ENCODE assay signal across 17 mouse cellular contexts in genomic region chr11:89229726-89230125, GRCm38 (mm10).
DNase-seq lines count a peak whose midpoint lies in the region; ATAC-seq and TF ChIP-seq lines count a peak whose summit lies in the region.
"Had no signal": no experiment of that assay in that cellular context is flagged by ENCODE, and none has a peak within 500 bp of the region (broad histone marks: within the 10 kb centered on the region; RNA-seq: fewer than 3 reads in every experiment).

No protein-coding gene starts in this region.

- no peak for ATAC-seq in heart, embryonic 11.5 days (replicated peaks; ENCODE audit: insufficient number of reproducible peaks, low FRiP score, low TSS enrichment)
- peak; percentile 53; the same call in 1 of the 2 replicates for ATAC-seq in stomach, embryonic 14.5 days (ENCODE audit: insufficient number of reproducible peaks, insufficient read depth, low FRiP score, low read depth)
- no peak for ATAC-seq in stomach, postnatal 0 days (ENCODE audit: low FRiP score, low TSS enrichment)

- H3K9ac ChIP-seq in heart, embryonic 11.5 days (ENCODE audit: low read depth, low read length) = no peak overlapping the region
- H3K9ac ChIP-seq in stomach, embryonic 14.5 days (replicated peaks; ENCODE audit: low read depth, low read length) = no peak overlapping the region
- H3K9ac ChIP-seq in stomach, postnatal 0 days (ENCODE audit: low read length) = no peak overlapping the region
- H3K9ac ChIP-seq: embryonic facial prominence, embryonic 15.5 days; hindbrain, embryonic 13.5 days; kidney, embryonic 15.5 days; liver, embryonic 15.5 days; neural tube, embryonic 13.5 days had no signal

- no peak overlapping the region for H3K4me2 ChIP-seq in heart, embryonic 11.5 days
- H3K4me2 ChIP-seq in stomach, embryonic 14.5 days (replicated peaks; ENCODE audit: low read depth, low read length) = no peak overlapping the region
- no peak overlapping the region for H3K4me2 ChIP-seq in stomach, postnatal 0 days (replicated peaks; ENCODE audit: low read depth)
- H3K4me2 ChIP-seq: embryonic facial prominence, embryonic 15.5 days; hindbrain, embryonic 13.5 days; kidney, embryonic 15.5 days; liver, embryonic 15.5 days; neural tube, embryonic 13.5 days had no signal

- TF ChIP-seq EP300 in stomach, postnatal 0 days (optimal IDR thresholded peaks at IDR 0.05) = no peak

- no peaks in the 10 kb centered on the region; the same call in 1 of the 2 replicates for H3K27me3 ChIP-seq in heart, embryonic 10.5 days (ENCODE audit: insufficient read depth, poor library complexity, severe bottlenecking)
- H3K27me3 ChIP-seq in heart, embryonic 11.5 days (ENCODE audit: control insufficient read depth, insufficient read depth, low read length) = no peaks in the 10 kb centered on the region
- no peaks in the 10 kb centered on the region for H3K27me3 ChIP-seq in stomach, embryonic 14.5 days (ENCODE audit: control insufficient read depth, insufficient read depth, low read length)
- no peaks in the 10 kb centered on the region for H3K27me3 ChIP-seq in stomach, postnatal 0 days (ENCODE audit: control insufficient read depth, insufficient read depth, low read length)
- H3K27me3 ChIP-seq: CH12.LX; embryonic facial prominence, embryonic 15.5 days; hindbrain, embryonic 13.5 days; kidney, embryonic 15.5 days; liver, embryonic 15.5 days; neural tube, embryonic 13.5 days had no signal

- no peaks in the 10 kb centered on the region for H3K9me3 ChIP-seq in heart, embryonic 10.5 days
- no peaks in the 10 kb centered on the region for H3K9me3 ChIP-seq in heart, embryonic 11.5 days (replicated peaks; ENCODE audit: control insufficient read depth, low read length)
- H3K9me3 ChIP-seq in stomach, embryonic 14.5 days (ENCODE audit: control insufficient read depth, low read depth, low read length) = no peaks in the 10 kb centered on the region
- no peaks in the 10 kb centered on the region for H3K9me3 ChIP-seq in stomach, postnatal 0 days (ENCODE audit: control insufficient read depth, low read length)
- H3K9me3 ChIP-seq: embryonic facial prominence, embryonic 15.5 days; hindbrain, embryonic 13.5 days; kidney, embryonic 15.5 days; liver, embryonic 15.5 days; neural tube, embryonic 13.5 days had no signal

- H3K36me3 ChIP-seq in heart, embryonic 10.5 days = no peaks in the 10 kb centered on the region
- H3K36me3 ChIP-seq in heart, embryonic 11.5 days (ENCODE audit: control insufficient read depth, insufficient read depth, low read length) = no peaks in the 10 kb centered on the region
- no peaks in the 10 kb centered on the region for H3K36me3 ChIP-seq in stomach, embryonic 14.5 days (ENCODE audit: control insufficient read depth, insufficient read depth, low read length)
- no peaks in the 10 kb centered on the region for H3K36me3 ChIP-seq in stomach, postnatal 0 days (ENCODE audit: control insufficient read depth, insufficient read depth, low read length)
- H3K36me3 ChIP-seq: embryonic facial prominence, embryonic 15.5 days; hindbrain, embryonic 13.5 days; kidney, embryonic 15.5 days; liver, embryonic 15.5 days; neural tube, embryonic 13.5 days had no signal

- TF ChIP-seq CTCF in stomach, postnatal 0 days (IDR thresholded peaks at IDR 0.05; ENCODE audit: low read depth) = no peak

- no peak overlapping the region for H3K27ac ChIP-seq in heart, embryonic 10.5 days
- no peak overlapping the region for H3K27ac ChIP-seq in heart, embryonic 11.5 days (ENCODE audit: low read depth, low read length)
- H3K27ac ChIP-seq in stomach, embryonic 14.5 days (ENCODE audit: low read length) = no peak overlapping the region
- H3K27ac ChIP-seq in stomach, postnatal 0 days (replicated peaks) = no peak overlapping the region
- H3K27ac ChIP-seq: embryonic facial prominence, embryonic 15.5 days; hindbrain, embryonic 13.5 days; kidney, embryonic 15.5 days; liver, embryonic 15.5 days; neural tube, embryonic 13.5 days had no signal

- H3K4me3 ChIP-seq in heart, embryonic 10.5 days = no peak overlapping the region
- no peak overlapping the region for H3K4me3 ChIP-seq in heart, embryonic 11.5 days (ENCODE audit: low read depth, low read length)
- no peak overlapping the region for H3K4me3 ChIP-seq in stomach, embryonic 14.5 days (ENCODE audit: low read depth, low read length)
- no peak overlapping the region for H3K4me3 ChIP-seq in stomach, postnatal 0 days (ENCODE audit: low read depth, low read length)
- H3K4me3 ChIP-seq: embryonic facial prominence, embryonic 15.5 days; hindbrain, embryonic 13.5 days; kidney, embryonic 15.5 days; liver, embryonic 15.5 days; neural tube, embryonic 13.5 days had no signal

- H3K4me1 ChIP-seq in heart, embryonic 10.5 days = no peaks in the 10 kb centered on the region
- H3K4me1 ChIP-seq in heart, embryonic 11.5 days (ENCODE audit: control insufficient read depth, insufficient read depth, low read length) = no peaks in the 10 kb centered on the region
- no peaks in the 10 kb centered on the region for H3K4me1 ChIP-seq in stomach, embryonic 14.5 days (ENCODE audit: control insufficient read depth, insufficient read depth, low read length)
- no peaks in the 10 kb centered on the region for H3K4me1 ChIP-seq in stomach, postnatal 0 days (replicated peaks; ENCODE audit: control insufficient read depth, insufficient read depth)
- H3K4me1 ChIP-seq: hindbrain, embryonic 13.5 days; kidney, embryonic 15.5 days; liver, embryonic 15.5 days; neural tube, embryonic 13.5 days had no signal

- DNase-seq in cerebellum, postnatal 10 days = peak; percentile 24 to 25
- no peak for DNase-seq in cerebellum, adult 11 months
- DNase-seq in heart, embryonic 10.5 days (ENCODE audit: low spot score) = peak; percentile 54
- DNase-seq in stomach, postnatal 0 days (ENCODE audit: low spot score) = no peak
- no peak for DNase-seq in thymus, postnatal 4 days
- no peak for DNase-seq in kidney, adult 8-10 months
- DNase-seq: adrenal gland, postnatal 10 days; cerebellum, adult 18-20 months; heart, postnatal 10 days had no signal

- WGBS in heart, embryonic 10.5 days = 59% methylated on average over 5 of the region's 5 CpGs
- WGBS in heart, embryonic 11.5 days (ENCODE audit: insufficient replicate concordance) = 50% methylated on average over 5 of the region's 5 CpGs
- WGBS in stomach, embryonic 14.5 days = 61% methylated on average over 5 of the region's 5 CpGs
- 49% methylated on average over 5 of the region's 5 CpGs for WGBS in stomach, postnatal 0 days

Comparison
In these comparisons a context has a peak if more than half of its experiments do, and no peak if none do; other contexts are left out.
1. DNase-seq: peak in cerebellum, postnatal 10 days (2 of 2) and heart, embryonic 10.5 days (single experiment); none in cerebellum, adult 11 months (single experiment), stomach, postnatal 0 days (single experiment), thymus, postnatal 4 days (single experiment) and kidney, adult 8-10 months (0 of 2).